In genomic region chr8:79229266-79229888, GRCm38 (mm10) we compare ENCODE assay signal across 33 mouse cellular contexts. TPM values are rescaled to one million over a fixed set of nuclear protein-coding genes. Genes with fewer than 3 reads are reported as not detected.
DNase-seq lines count a peak whose midpoint lies in the region; ATAC-seq lines count a peak whose summit lies in the region.
"Had no signal": no experiment of that assay in that cellular context is flagged by ENCODE, and none has a peak within 500 bp of the region (broad histone marks: within the 10 kb centered on the region; RNA-seq: fewer than 3 reads in every experiment).

No protein-coding gene starts in this region.

- H3K4me3 ChIP-seq in limb, embryonic 11.5 days (ENCODE audit: low read depth, low read length), result no peak overlapping the region
- no peak overlapping the region for H3K4me3 ChIP-seq in limb, embryonic 10.5 days
- H3K4me3 ChIP-seq in neural tube, embryonic 14.5 days (ENCODE audit: low read depth, low read length), result no peak overlapping the region
- H3K4me3 ChIP-seq: gastrocnemius, adult 2 months; heart, embryonic 10.5 days; heart, embryonic 13.5 days; hindbrain, embryonic 12.5 days had no signal

- H3K27me3 ChIP-seq in limb, embryonic 11.5 days (ENCODE audit: control insufficient read depth, insufficient read depth, low read length), result no peaks in the 10 kb centered on the region
- H3K27me3 ChIP-seq in limb, embryonic 10.5 days (ENCODE audit: low read depth, poor library complexity, severe bottlenecking), result no peaks in the 10 kb centered on the region
- H3K27me3 ChIP-seq in neural tube, embryonic 14.5 days (ENCODE audit: control insufficient read depth, insufficient read depth, low read length), result no peaks in the 10 kb centered on the region
- H3K27me3 ChIP-seq: CH12.LX; heart, embryonic 13.5 days; hindbrain, embryonic 12.5 days; Patski had no signal

- no peak overlapping the region for H3K9ac ChIP-seq in limb, embryonic 11.5 days (ENCODE audit: low read length)
- H3K9ac ChIP-seq in neural tube, embryonic 14.5 days (replicated peaks; ENCODE audit: low read depth, low read length), result no peak overlapping the region
- H3K9ac ChIP-seq: forebrain, postnatal 0 days; heart, embryonic 13.5 days; hindbrain, embryonic 12.5 days had no signal

- H3K9me3 ChIP-seq in limb, embryonic 11.5 days (ENCODE audit: control insufficient read depth, low read length), result no peaks in the 10 kb centered on the region
- no peaks in the 10 kb centered on the region for H3K9me3 ChIP-seq in limb, embryonic 10.5 days (replicated peaks)
- no peaks in the 10 kb centered on the region for H3K9me3 ChIP-seq in neural tube, embryonic 14.5 days (ENCODE audit: control insufficient read depth, low read length)
- H3K9me3 ChIP-seq: heart, embryonic 10.5 days; heart, embryonic 13.5 days had no signal

- no peak for ATAC-seq in limb, embryonic 11.5 days (ENCODE audit: insufficient number of reproducible peaks, low FRiP score, low TSS enrichment, low read depth)
- ATAC-seq in neural tube, embryonic 14.5 days (ENCODE audit: low read depth), result peak; percentile 80
- ATAC-seq: forebrain, embryonic 14.5 days; forebrain, postnatal 0 days; hindbrain, embryonic 16.5 days; Patski had no signal

- H3K27ac ChIP-seq in limb, embryonic 11.5 days (replicated peaks; ENCODE audit: low read depth, low read length), result no peak overlapping the region
- H3K27ac ChIP-seq in limb, embryonic 10.5 days, result no peak overlapping the region
- no peak overlapping the region for H3K27ac ChIP-seq in neural tube, embryonic 14.5 days (ENCODE audit: low read depth, low read length)
- H3K27ac ChIP-seq: gastrocnemius, adult 2 months; heart, embryonic 10.5 days; heart, embryonic 13.5 days; hindbrain, embryonic 12.5 days had no signal

- no peaks in the 10 kb centered on the region for H3K36me3 ChIP-seq in limb, embryonic 11.5 days (ENCODE audit: control insufficient read depth, insufficient read depth, low read length)
- no peaks in the 10 kb centered on the region for H3K36me3 ChIP-seq in limb, embryonic 10.5 days
- H3K36me3 ChIP-seq in neural tube, embryonic 14.5 days (ENCODE audit: control insufficient read depth, insufficient read depth, low read length), result no peaks in the 10 kb centered on the region
- H3K36me3 ChIP-seq: G1E; heart, embryonic 10.5 days; heart, embryonic 13.5 days; hindbrain, embryonic 12.5 days had no signal

- H3K4me1 ChIP-seq in limb, embryonic 11.5 days (ENCODE audit: control insufficient read depth, insufficient read depth, low read length), result no peaks in the 10 kb centered on the region
- H3K4me1 ChIP-seq in limb, embryonic 10.5 days, result no peaks in the 10 kb centered on the region
- H3K4me1 ChIP-seq in neural tube, embryonic 14.5 days (ENCODE audit: control insufficient read depth, insufficient read depth, low read length), result no peaks in the 10 kb centered on the region
- H3K4me1 ChIP-seq: heart, embryonic 10.5 days; heart, embryonic 13.5 days; hindbrain, embryonic 12.5 days had no signal

- peak; percentile 76 for DNase-seq in heart, adult 11 months
- DNase-seq in heart, adult 9 months (ENCODE audit: low spot score in 2 of 2), result no peak
- peak; percentile 24 for DNase-seq in kidney, postnatal 10 days
- DNase-seq in kidney, adult 9 months, result no peak
- peak; percentile 19 for DNase-seq in limb, embryonic 11.5 days (ENCODE audit: low spot score)
- DNase-seq in limb, embryonic 10.5 days (ENCODE audit: low spot score), result no peak
- DNase-seq in cerebellum, adult 18-20 months, result no peak
- DNase-seq: adrenal gland, postnatal 14 days; B cell, adult 2 months; cerebellum, adult 11-12 months; cerebellum, adult 9-10 months; cerebellum, postnatal 14 days; forebrain, postnatal 0 days; gastrocnemius, adult 2 months; gastrocnemius, postnatal 14 days; heart, adult 18-20 months; heart, postnatal 14 days; heart, postnatal 4 days had no signal

- H3K4me2 ChIP-seq in limb, embryonic 11.5 days (ENCODE audit: low read depth, severe bottlenecking), result no peak overlapping the region
- H3K4me2 ChIP-seq in neural tube, embryonic 14.5 days (ENCODE audit: low read depth, low read length), result no peak overlapping the region
- H3K4me2 ChIP-seq: heart, embryonic 13.5 days; hindbrain, embryonic 12.5 days had no signal

- WGBS in limb, embryonic 11.5 days, result 81% methylated on average over 8 of the region's 8 CpGs
- WGBS in limb, embryonic 10.5 days, result 91% methylated on average over 8 of the region's 8 CpGs
- whole genome bisulfite sequencing in neural tube, embryonic 14.5 days, result 60% methylated on average over 8 of the region's 8 CpGs

RNA-seq across cellular contexts. Expression of gene 1700011L22Rik, which starts 19.0 kb away (rescaled TPM):
- polyA plus RNA-seq in limb, embryonic 11.5 days (2014; fragmentation: Nextera tagmentation; extraction: Ambion mirVana), result not detected in 2 replicates
- polyA plus RNA-seq in limb, embryonic 10.5 days (2016; fragmentation: Nextera tagmentation; extraction: Ambion mirVana), result not detected in 2 replicates
- polyA plus RNA-seq in neural tube, embryonic 14.5 days (2014; fragmentation: Nextera tagmentation; extraction: Ambion mirVana), result not detected in 2 replicates
- polyA plus RNA-seq: brain, embryonic 14.5 days; embryonic facial prominence, embryonic 11.5 days; embryonic facial prominence, embryonic 14.5 days; forebrain, embryonic 11.5 days; forebrain, embryonic 14.5 days; forebrain, postnatal 0 days; frontal cortex, adult 2 months; G1E; heart, embryonic 10.5 days; heart, embryonic 13.5 days; heart, embryonic 16.5 days; hindbrain, embryonic 12.5 days; hindbrain, embryonic 16.5 days had no signal

Comparison
In these comparisons a context has a peak if more than half of its experiments do, and no peak if none do; other contexts are left out.
1. DNase-seq: peak in heart, adult 11 months (single experiment), kidney, postnatal 10 days (single experiment) and limb, embryonic 11.5 days (single experiment); none in heart, adult 9 months (0 of 2), kidney, adult 9 months (single experiment), limb, embryonic 10.5 days (single experiment) and cerebellum, adult 18-20 months (0 of 2).